Mouse (Mus musculus) hindbrain, embryonic 14.5 days (tissue): ENCODE results near the gene Shroom2. TPM values are rescaled to one million over a fixed set of nuclear protein-coding genes. Genes with fewer than 3 reads are reported as not detected.

Experiments
- ATAC-seq: fragments of 200-750 bp; cut with Nextera tagmentation; 2 replicates; pipeline ENCODE4 v1.8.0; 2017; ENCODE audit warnings: moderate number of reproducible peaks, mild to moderate bottlenecking, moderate TSS enrichment, moderate library complexity; ENCODE audit not compliant: low FRiP score
- DNase-seq: peaks from one replicate; pipeline ENCODE4 v3.0.0-alpha.2; 2015; ENCODE audit warnings: low spot score
- H3K27ac ChIP-seq: fragments of 300-500 bp; sonication (generic); 2 replicates; pipeline ENCODE4 v1.5.1; 2014; ENCODE audit warnings: mild to moderate bottlenecking, moderate library complexity
- H3K27me3 ChIP-seq: fragments of 300-500 bp; sonication (generic); 2 replicates; pipeline ENCODE4 v1.6.1; 2014; ENCODE audit warnings: mild to moderate bottlenecking, low read length, mixed read lengths; ENCODE audit not compliant: control insufficient read depth, insufficient read depth
- H3K36me3 ChIP-seq: fragments of 300-500 bp; sonication (generic); replicated peaks from 2 replicates; pipeline ENCODE4 v1.6.1; 2014; ENCODE audit not compliant: control insufficient read depth, insufficient read depth
- H3K4me1 ChIP-seq: fragments of 300-500 bp; sonication (generic); replicated peaks from 2 replicates; pipeline ENCODE4 v1.6.1; 2014; ENCODE audit warnings: antibody characterized with exemption, low read length, mixed read lengths; ENCODE audit not compliant: control insufficient read depth, insufficient read depth
- H3K4me2 ChIP-seq: fragments of 300-500 bp; sonication (generic); replicated peaks from 2 replicates; pipeline ENCODE4 v1.6.1; 2014; ENCODE audit warnings: mild to moderate bottlenecking, moderate library complexity
- H3K4me3 ChIP-seq: fragments of 300-500 bp; sonication (generic); replicated peaks from 2 replicates; pipeline ENCODE4 v1.5.1; 2014; ENCODE audit warnings: mild to moderate bottlenecking, low read length
- H3K9ac ChIP-seq: fragments of 300-500 bp; sonication (generic); 2 replicates; pipeline ENCODE4 v1.6.1; 2014
- H3K9me3 ChIP-seq: fragments of 300-500 bp; sonication (generic); 2 replicates; pipeline ENCODE4 v1.6.1; 2016; ENCODE audit warnings: low read length; ENCODE audit not compliant: control insufficient read depth
- WGBS: fragments of 180-500 bp; shearing (Covaris S2); extraction: QIAGEN DNeasy Blood & Tissue Kit; methylation state at CpG from one replicate; pipeline ENCODE4 v1.1.7; 2014; 5-methylcytosine and 5-hydroxymethylcytosine counted together
- polyA plus RNA-seq: library from polyadenylated mRNA; unstranded; fragments of >200 nt; fragmentation: Nextera tagmentation; extraction: Ambion mirVana; gene quantifications from 2 replicates; pipeline ENCODE4 v1.2.1, GENCODE M21; 2014

Gene Shroom2
- polyA plus RNA-seq, 1 experiment from 2014 or later, result 133 TPM

- 82% methylated on average over 2 of the region's 2 CpGs for WGBS
- H3K4me3 ChIP-seq, result no peak overlapping the region
- no peak overlapping the region for H3K27ac ChIP-seq
- no peak for DNase-seq
- no peaks in the 10 kb centered on the region for H3K4me1 ChIP-seq
- H3K9me3 ChIP-seq, result no peaks in the 10 kb centered on the region
- H3K27me3 ChIP-seq, result 0 out of 2 replicates have a peak, but pooled peaks cover 13% of the 10 kb centered on the region
- no peak overlapping the region for H3K9ac ChIP-seq
- no peak for ATAC-seq
- H3K4me2 ChIP-seq, result no peak overlapping the region
- peaks cover 5% of the 10 kb centered on the region; the same call in 1 of the 2 replicates for H3K36me3 ChIP-seq
Observed at GRCm38 (mm10) chrX:152621407-152621806, 147.9 kb downstream of the Shroom2 start.

GRCm38 (mm10) chrX:152620917-152621316, 148.3 kb downstream of the Shroom2 start:
- H3K27ac ChIP-seq, result no peak overlapping the region
- H3K9ac ChIP-seq, result no peak overlapping the region
- no peak overlapping the region for H3K4me2 ChIP-seq
- H3K36me3 ChIP-seq, result peaks cover 5% of the 10 kb centered on the region; the same call in 1 of the 2 replicates
- DNase-seq, result no peak
- no peak overlapping the region for H3K4me3 ChIP-seq
- no peaks in the 10 kb centered on the region for H3K4me1 ChIP-seq
- H3K27me3 ChIP-seq, result 0 out of 2 replicates have a peak, but pooled peaks cover 13% of the 10 kb centered on the region
- ATAC-seq, result no peak
- H3K9me3 ChIP-seq, result no peaks in the 10 kb centered on the region

- no peaks in the 10 kb centered on the region for H3K9me3 ChIP-seq
- 0 out of 2 replicates have a peak, but pooled peaks cover 13% of the 10 kb centered on the region for H3K27me3 ChIP-seq
- H3K4me2 ChIP-seq, result no peak overlapping the region
- H3K27ac ChIP-seq, result no peak overlapping the region
- 76% methylated on average over 1 of the region's 1 CpGs for WGBS
- H3K4me1 ChIP-seq, result no peaks in the 10 kb centered on the region
- H3K9ac ChIP-seq, result no peak overlapping the region
- no peak for ATAC-seq
- peaks cover 5% of the 10 kb centered on the region for H3K36me3 ChIP-seq
- no peak overlapping the region for H3K4me3 ChIP-seq
- DNase-seq, result peak; percentile 68
Observed at GRCm38 (mm10) chrX:152618464-152618863, 150.8 kb downstream of the Shroom2 start.

GRCm38 (mm10) chrX:152563034-152563433, 206.2 kb downstream of the Shroom2 start, which contains the start of gene Cldn34a:
Gene Cldn34a, plus strand, starts transcription at chrX:152563334.
- DNase-seq (no peak), ATAC-seq (no peak)
- Histone ChIP-seq H3K27ac (no peak within 1 kb of the TSS), H3K9me3 (no peaks in the 10 kb centered on the region), H3K4me2 (no peak within 1 kb of the TSS), H3K36me3 (no peaks in the 10 kb centered on the region), H3K9ac (no peak within 1 kb of the TSS), H3K4me1 (no peaks in the 10 kb centered on the region), H3K27me3 (peaks cover 24% of the 10 kb centered on the region), H3K4me3 (no peak within 1 kb of the TSS)
- 82% methylated on average over 2 of the region's 2 CpGs for WGBS

Other genes starting within 250 kb of the Shroom2 start
- not detected in 2 replicates for gene Cldn34a, start 206.1 kb downstream of the Shroom2 start, polyA plus RNA-seq
- gene Gpr143, start 12.5 kb upstream of the Shroom2 start, polyA plus RNA-seq, result 0.21 and 0.56 TPM in 2 replicates
- gene Usp51, start 237.0 kb upstream of the Shroom2 start, polyA plus RNA-seq, result 3.3 and 3.7 TPM in 2 replicates